Mouse (Mus musculus) intestine, embryonic 14.5 days (tissue): Measurements from ENCODE around the gene Smoc1. TPM values are rescaled to one million over a fixed set of nuclear protein-coding genes. Genes with fewer than 3 reads are reported as not detected.

Experiments
- ATAC-seq: fragments of 200-750 bp; cut with Nextera tagmentation; replicated peaks from 2 replicates; pipeline ENCODE4 v1.8.0; 2017; ENCODE audit warnings: low read depth, moderate number of reproducible peaks, moderate TSS enrichment, moderate library complexity; ENCODE audit not compliant: low FRiP score, low TSS enrichment
- DNase-seq: peaks from one replicate; pipeline ENCODE4 v3.0.0-alpha.2; 2018; ENCODE audit warnings: low spot score
- H3K27ac ChIP-seq: fragments of 300-500 bp; sonication (generic); 2 replicates; pipeline ENCODE4 v1.5.1; 2014; ENCODE audit warnings: low read depth, mild to moderate bottlenecking, control low read depth
- H3K27me3 ChIP-seq: fragments of 300-500 bp; sonication (generic); replicated peaks from 2 replicates; pipeline ENCODE4 v1.6.1; 2014; ENCODE audit warnings: low read length, control low read depth; ENCODE audit not compliant: control insufficient read depth, insufficient read depth
- H3K36me3 ChIP-seq: fragments of 300-500 bp; sonication (generic); 2 replicates; pipeline ENCODE4 v1.6.1; 2014; ENCODE audit warnings: low read length, control low read depth; ENCODE audit not compliant: control insufficient read depth, insufficient read depth
- H3K4me1 ChIP-seq: fragments of 300-500 bp; sonication (generic); replicated peaks from 2 replicates; pipeline ENCODE4 v1.6.1; 2014; ENCODE audit warnings: low read length, control low read depth, mixed read lengths; ENCODE audit not compliant: control insufficient read depth, insufficient read depth
- H3K4me2 ChIP-seq: fragments of 300-500 bp; sonication (generic); 2 replicates; pipeline ENCODE4 v1.6.1; 2014; ENCODE audit warnings: low read length
- H3K4me3 ChIP-seq: fragments of 300-500 bp; sonication (generic); 2 replicates; pipeline ENCODE4 v1.5.1; 2014; ENCODE audit warnings: low read depth, low read length, control low read depth, mixed read lengths
- H3K9ac ChIP-seq: fragments of 300-500 bp; sonication (generic); 2 replicates; pipeline ENCODE4 v1.6.1; 2014; ENCODE audit warnings: mild to moderate bottlenecking, low read length
- H3K9me3 ChIP-seq: fragments of 300-500 bp; sonication (generic); 2 replicates; pipeline ENCODE4 v1.6.1; 2016; ENCODE audit warnings: low read length, control low read depth; ENCODE audit not compliant: control insufficient read depth
- WGBS: fragments of 180-500 bp; shearing (Covaris S2); extraction: QIAGEN DNeasy Blood & Tissue Kit; methylation state at CpG from one replicate; pipeline ENCODE4 v1.1.7; 2014; 5-methylcytosine and 5-hydroxymethylcytosine counted together
- polyA plus RNA-seq: library from polyadenylated mRNA; unstranded; fragments of >200 nt; fragmentation: Nextera tagmentation; extraction: Ambion mirVana; gene quantifications from 2 replicates; pipeline ENCODE4 v1.2.1, GENCODE M21; 2014

The Smoc1 gene
- polyA plus RNA-seq, 1 experiment from 2014 or later, result 10.9 TPM

DNA sequence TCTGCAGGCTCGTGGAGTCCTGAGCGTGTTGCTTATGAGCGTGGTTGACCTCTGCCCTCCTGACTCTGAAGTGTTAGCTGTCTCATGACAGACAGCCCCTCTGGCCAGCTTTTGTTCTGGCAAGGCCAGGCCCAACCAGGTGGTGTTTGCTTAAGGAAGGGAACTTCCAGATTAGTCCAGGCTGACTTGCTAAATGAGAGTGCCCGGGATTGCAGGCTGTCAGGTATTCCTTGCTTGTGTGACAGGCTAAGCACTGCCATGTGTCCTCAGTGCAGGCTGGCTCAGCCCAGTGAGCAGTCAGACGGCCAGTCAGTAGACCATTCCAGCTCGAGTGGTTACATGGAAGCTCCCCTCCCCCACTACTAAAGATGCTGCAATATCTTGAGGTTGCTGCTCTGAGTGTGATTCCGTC lies 82.0 kb downstream of the Smoc1 start:
- H3K9me3 ChIP-seq, result no peaks in the 10 kb centered on the region
- no peaks in the 10 kb centered on the region for H3K27me3 ChIP-seq
- DNase-seq (no peak), ATAC-seq (0 out of 2 replicates have a peak, but pooled peaks have one; percentile 40)
- no peak overlapping the region for H3K4me3 ChIP-seq
- H3K36me3 ChIP-seq, result no peaks in the 10 kb centered on the region
- no peak overlapping the region for H3K4me2 ChIP-seq
- no peak overlapping the region for H3K27ac ChIP-seq
- no peak overlapping the region for H3K9ac ChIP-seq
- H3K4me1 ChIP-seq, result 0 out of 2 replicates have a peak, but pooled peaks cover 8% of the 10 kb centered on the region
- 19% methylated on average over 7 of the region's 7 CpGs for WGBS

DNA sequence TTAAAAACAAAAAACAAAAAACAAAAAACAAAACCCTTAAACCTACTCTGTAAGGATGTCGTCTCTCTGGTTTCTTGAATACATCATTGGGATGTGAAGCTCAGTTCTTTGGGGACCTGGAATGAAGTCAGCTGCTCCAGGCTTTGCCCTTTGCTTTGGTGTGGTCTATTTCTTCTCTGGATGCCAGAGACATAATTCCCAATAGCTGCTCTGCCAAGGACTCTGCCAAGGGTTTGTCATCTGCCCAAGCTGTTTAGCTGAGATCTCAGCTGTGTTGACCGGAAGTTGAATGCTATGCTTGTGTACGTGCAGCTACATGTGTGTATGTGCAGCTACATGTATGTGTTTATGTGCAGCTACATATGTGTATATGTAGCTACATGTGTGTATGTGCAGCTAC lies 83.4 kb downstream of the Smoc1 start:
- H3K4me1 ChIP-seq, result 0 out of 2 replicates have a peak, but pooled peaks cover 8% of the 10 kb centered on the region
- H3K27ac ChIP-seq, result no peak overlapping the region
- no peaks in the 10 kb centered on the region for H3K9me3 ChIP-seq
- 92% methylated on average over 3 of the region's 3 CpGs for WGBS
- no peak overlapping the region for H3K4me3 ChIP-seq
- no peak overlapping the region for H3K4me2 ChIP-seq
- ATAC-seq (no peak), DNase-seq (no peak)
- no peak overlapping the region for H3K9ac ChIP-seq
- H3K27me3 ChIP-seq, result no peaks in the 10 kb centered on the region
- H3K36me3 ChIP-seq, result no peaks in the 10 kb centered on the region

DNA sequence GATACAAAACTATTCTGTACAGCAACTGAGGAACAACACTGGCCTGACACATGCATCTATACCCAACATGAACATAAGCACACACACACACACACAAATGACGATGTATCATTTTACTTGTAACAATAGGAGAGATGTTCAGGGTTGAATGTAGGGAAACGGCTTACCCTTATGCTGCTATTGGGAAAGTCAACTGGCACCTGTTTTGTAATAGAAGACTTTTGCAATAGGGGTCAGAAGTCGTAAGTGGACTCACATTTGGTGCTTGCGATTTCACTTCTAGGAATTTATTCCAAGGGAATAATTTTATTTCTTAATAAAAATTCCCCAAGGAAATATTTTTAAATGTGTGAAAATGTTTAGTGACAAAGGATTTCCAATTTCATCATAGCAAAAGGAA lies 85.7 kb downstream of the Smoc1 start:
- ATAC-seq, result no peak
- DNase-seq, result no peak
- Histone ChIP-seq H3K4me3 (no peak overlapping the region), H3K4me1 (0 out of 2 replicates have a peak, but pooled peaks cover 8% of the 10 kb centered on the region), H3K4me2 (no peak overlapping the region), H3K36me3 (no peaks in the 10 kb centered on the region), H3K9me3 (no peaks in the 10 kb centered on the region), H3K27me3 (no peaks in the 10 kb centered on the region), H3K27ac (no peak overlapping the region), H3K9ac (no peak overlapping the region)
- WGBS, result 95% methylated on average over 4 of the region's 4 CpGs

DNA sequence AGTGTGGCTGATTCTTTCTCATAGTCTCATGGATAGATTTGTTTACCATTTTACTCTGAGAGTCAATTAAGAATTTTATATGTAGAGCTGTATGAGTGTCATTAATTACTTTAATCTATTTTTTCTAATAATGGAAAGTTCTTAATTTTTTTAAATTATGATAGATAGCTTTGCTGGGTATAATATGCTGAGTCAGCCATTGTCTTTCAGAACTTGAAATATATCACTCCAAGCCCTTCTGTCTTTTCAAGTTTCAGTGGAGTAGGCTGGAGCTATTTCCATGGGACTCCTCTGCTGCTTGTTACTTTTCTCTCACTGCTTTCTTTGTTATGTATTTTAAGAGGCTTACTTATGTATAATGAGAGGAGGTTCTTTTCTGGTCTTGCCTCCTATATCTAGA lies 93.7 kb downstream of the Smoc1 start:
- H3K4me1 ChIP-seq, result no peaks in the 10 kb centered on the region
- ATAC-seq, result no peak
- DNase-seq, result no peak
- H3K4me2 ChIP-seq, result no peak overlapping the region
- no peak overlapping the region for H3K9ac ChIP-seq
- 0 out of 2 replicates have a peak, but pooled peaks cover 3% of the 10 kb centered on the region for H3K9me3 ChIP-seq
- H3K27me3 ChIP-seq, result no peaks in the 10 kb centered on the region
- no peaks in the 10 kb centered on the region for H3K36me3 ChIP-seq
- H3K4me3 ChIP-seq, result no peak overlapping the region
- no peak overlapping the region for H3K27ac ChIP-seq

DNA sequence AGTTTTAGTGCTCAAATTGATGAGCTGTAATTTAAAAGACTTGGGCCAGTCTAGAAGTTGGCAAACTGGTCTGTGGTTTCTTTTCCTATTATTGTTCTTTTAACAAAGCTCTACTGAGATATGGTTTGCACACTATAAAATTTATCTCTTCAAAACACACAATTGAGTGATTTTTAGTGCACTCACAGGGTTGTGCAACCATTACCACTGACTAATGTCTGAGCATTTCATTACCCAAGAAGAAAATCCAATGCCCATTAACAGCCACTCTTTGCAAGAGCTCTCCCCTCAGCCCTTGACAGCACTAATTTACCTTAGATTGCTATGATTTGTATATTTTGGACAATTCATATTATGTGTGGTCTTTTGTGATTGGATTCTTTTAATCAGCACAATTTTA lies 97.2 kb downstream of the Smoc1 start:
- Histone ChIP-seq H3K9me3 (0 out of 2 replicates have a peak, but pooled peaks cover 3% of the 10 kb centered on the region), H3K4me1 (no peaks in the 10 kb centered on the region), H3K27ac (no peak overlapping the region), H3K4me3 (no peak overlapping the region), H3K36me3 (no peaks in the 10 kb centered on the region), H3K4me2 (no peak overlapping the region), H3K9ac (no peak overlapping the region), H3K27me3 (no peaks in the 10 kb centered on the region)
- DNase-seq (no peak), ATAC-seq (no peak)

DNA sequence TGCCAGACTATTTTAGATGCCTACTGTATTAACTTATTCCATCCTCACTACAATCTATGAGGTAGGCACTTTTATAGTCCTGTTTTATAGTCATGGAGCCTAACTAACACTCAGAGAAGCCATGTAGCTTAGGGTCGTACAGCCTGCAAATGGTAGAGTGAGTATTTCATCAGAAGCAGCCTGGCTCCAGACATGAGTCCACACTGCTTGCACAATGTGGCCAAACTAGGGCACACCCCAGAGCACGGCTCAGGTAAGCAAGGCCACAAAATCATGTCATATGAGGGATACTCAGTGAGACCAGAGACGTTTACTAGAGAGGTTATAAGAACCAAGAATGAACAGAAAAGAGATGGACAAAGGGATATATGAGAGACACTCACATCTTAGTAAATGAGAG lies 100.2 kb downstream of the Smoc1 start:
- 81% methylated on average over 3 of the region's 3 CpGs for WGBS
- Histone ChIP-seq H3K27ac (no peak overlapping the region), H3K36me3 (no peaks in the 10 kb centered on the region), H3K9ac (no peak overlapping the region), H3K4me3 (no peak overlapping the region), H3K27me3 (no peaks in the 10 kb centered on the region), H3K9me3 (no peaks in the 10 kb centered on the region), H3K4me2 (no peak overlapping the region), H3K4me1 (no peaks in the 10 kb centered on the region)
- ATAC-seq (no peak), DNase-seq (no peak)

DNA sequence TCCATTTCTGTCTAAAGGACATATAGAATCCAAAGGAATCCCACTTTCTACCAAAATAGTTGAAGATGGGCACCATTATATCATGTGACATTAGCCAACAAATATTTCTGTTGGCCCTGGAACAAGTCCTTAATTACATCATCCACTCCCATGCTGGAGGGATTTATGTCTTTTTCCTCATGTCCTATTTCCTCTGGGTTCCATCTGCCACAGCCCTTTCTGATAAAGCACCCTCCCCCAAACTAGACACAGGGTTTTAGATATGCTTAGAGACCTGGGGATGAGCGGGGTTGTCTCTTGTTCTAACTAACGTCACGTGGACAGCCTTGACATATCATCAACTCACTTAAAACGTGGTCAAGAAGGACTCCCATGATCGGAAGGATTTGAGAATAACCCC lies 102.1 kb downstream of the Smoc1 start:
- Histone ChIP-seq H3K36me3 (no peaks in the 10 kb centered on the region), H3K27me3 (no peaks in the 10 kb centered on the region), H3K4me2 (no peak overlapping the region), H3K4me3 (no peak overlapping the region), H3K4me1 (no peaks in the 10 kb centered on the region), H3K27ac (no peak overlapping the region), H3K9me3 (no peaks in the 10 kb centered on the region), H3K9ac (no peak overlapping the region)
- ATAC-seq (no peak), DNase-seq (no peak)
- WGBS, result 69% methylated on average over 5 of the region's 5 CpGs

DNA sequence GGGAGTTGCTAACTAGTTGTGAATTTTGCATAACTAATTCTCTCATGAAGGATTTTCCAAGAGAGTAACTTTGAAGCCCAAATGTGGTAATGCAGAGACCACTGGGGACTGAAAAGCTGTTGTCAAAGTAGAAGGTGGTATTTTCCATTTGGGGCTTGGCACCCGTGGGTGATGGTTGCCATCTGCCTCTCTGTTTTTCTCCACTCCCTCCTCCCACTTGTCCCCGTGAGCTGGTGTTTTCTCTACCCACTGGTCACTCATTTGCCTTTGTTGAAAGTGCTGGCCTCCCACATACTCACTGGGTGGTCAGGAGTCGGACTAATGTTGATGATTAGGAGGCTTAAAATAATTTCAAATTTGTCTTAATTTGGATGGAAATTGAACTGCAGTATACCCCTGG lies 104.1 kb downstream of the Smoc1 start:
- no peak overlapping the region for H3K4me2 ChIP-seq

DNA sequence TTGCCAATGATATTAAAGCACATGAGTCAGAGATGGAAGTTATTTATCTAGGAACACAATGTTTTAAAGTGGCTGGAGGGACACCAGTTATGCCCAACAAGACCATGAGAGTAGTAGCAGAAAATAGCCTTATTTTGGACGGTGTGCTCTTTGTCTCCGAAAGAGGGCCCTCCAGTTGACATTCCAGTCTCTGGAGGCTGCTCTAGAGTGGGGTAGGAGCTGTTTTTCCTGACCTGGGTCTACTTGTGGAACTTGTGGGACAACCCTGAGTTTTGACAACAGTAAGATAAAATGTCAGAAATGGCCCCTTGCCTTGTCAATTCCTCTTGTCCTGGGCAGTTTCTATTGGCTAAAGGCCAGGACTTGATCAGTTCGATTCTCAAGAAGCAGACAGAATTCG lies 104.5 kb downstream of the Smoc1 start:
- Histone ChIP-seq H3K27ac (no peak overlapping the region), H3K9me3 (no peaks in the 10 kb centered on the region), H3K4me2 (no peak overlapping the region), H3K4me3 (no peak overlapping the region), H3K27me3 (no peaks in the 10 kb centered on the region), H3K4me1 (no peaks in the 10 kb centered on the region), H3K9ac (no peak overlapping the region), H3K36me3 (no peaks in the 10 kb centered on the region)
- no peak for ATAC-seq
- 63% methylated on average over 4 of the region's 4 CpGs for WGBS
- DNase-seq, result no peak

More for the DNA sequence above, 104.1 kb downstream of the Smoc1 start:
- no peak overlapping the region for H3K9ac ChIP-seq
- H3K36me3 ChIP-seq, result no peaks in the 10 kb centered on the region
- H3K27ac ChIP-seq, result no peak overlapping the region
- no peaks in the 10 kb centered on the region for H3K9me3 ChIP-seq
- no peaks in the 10 kb centered on the region for H3K27me3 ChIP-seq
- H3K4me1 ChIP-seq, result no peaks in the 10 kb centered on the region
- ATAC-seq (no peak), DNase-seq (no peak)
- 43% methylated on average over 3 of the region's 3 CpGs for WGBS
- no peak overlapping the region for H3K4me3 ChIP-seq
